Mouse (Mus musculus): Measurements from ENCODE around the gene Lrrc26.

DNA sequence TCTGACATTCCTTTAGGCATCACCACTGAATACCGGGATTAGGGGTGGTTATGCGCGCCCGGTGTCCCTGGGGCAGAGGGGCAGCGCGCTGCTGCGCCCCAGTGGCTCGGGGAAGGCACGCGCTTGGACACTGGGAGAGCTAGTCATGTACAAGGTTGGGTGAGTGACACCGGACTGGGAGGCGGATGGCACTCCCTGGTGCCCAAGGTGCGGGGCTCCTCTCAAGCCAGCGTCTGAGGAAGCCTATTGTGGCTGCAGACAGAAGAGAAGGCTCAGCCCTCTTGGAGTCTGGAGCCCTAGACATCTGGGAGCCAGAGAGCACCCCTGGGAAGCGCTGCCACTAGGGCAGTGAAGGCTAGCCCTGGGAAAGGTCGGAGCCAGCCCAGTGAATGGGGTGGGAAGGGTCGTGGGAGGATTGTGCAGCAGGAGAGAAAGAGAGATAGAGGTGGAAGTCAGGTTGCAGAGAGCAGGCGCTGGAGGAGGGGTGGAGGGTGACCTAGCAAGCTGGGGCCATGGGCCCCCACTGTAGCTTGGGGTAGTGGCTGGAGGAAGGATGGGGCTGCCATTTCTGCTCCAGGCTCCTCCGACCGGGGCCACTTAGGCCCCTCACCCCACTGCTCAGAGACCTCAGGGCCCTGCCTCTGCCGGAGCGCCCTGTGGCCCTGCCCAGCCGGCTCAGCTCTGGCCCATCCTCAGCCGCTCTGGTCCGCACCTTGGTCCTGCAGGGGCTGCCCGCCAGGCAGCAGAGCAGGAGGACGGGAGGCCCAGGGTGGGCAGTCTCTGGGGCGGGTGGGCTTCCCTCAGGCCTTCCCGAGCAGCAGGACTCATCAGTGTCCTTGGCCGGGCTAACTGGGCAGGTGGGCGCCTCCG is 1.7 kb downstream of the Lrrc26 start:
- TF ChIP-seq POLR2A (IDR thresholded peaks at IDR 0.05; ENCODE audit: low read depth, low read length) (no peak), CTCF (IDR thresholded peaks at IDR 0.05; ENCODE audit: extremely low read depth, insufficient read length, insufficient replicate concordance, low read depth, low read length) (no peak)
